Mouse (Mus musculus): ENCODE data around the gene Rora. TPM values are rescaled to one million over a fixed set of nuclear protein-coding genes. Genes with fewer than 3 reads are reported as not detected.
A peak's percentile ranks its signal among the peaks of the same experiment; 100 is the strongest.

The Rora gene
- polyA plus RNA-seq, 1 experiment from 2014 or later, result 6.1 TPM

GRCm38 (mm10) chr9:68791982-68792540 is 138.5 kb downstream of the Rora start:
- no peaks in the 10 kb centered on the region for H3K9me3 ChIP-seq
- H3K27me3 ChIP-seq (replicated peaks), result no peaks in the 10 kb centered on the region
- no peak overlapping the region for H3K4me3 ChIP-seq
- H3K27ac ChIP-seq (replicated peaks), result no peak overlapping the region
- H3K4me2 ChIP-seq, result peak overlapping the region; percentile 33
- WGBS, result 70% methylated on average over 16 of the region's 16 CpGs
- H3K36me3 ChIP-seq, result no peaks in the 10 kb centered on the region
- no peak overlapping the region for H3K9ac ChIP-seq
- no peak for ATAC-seq (ENCODE audit: extremely low read depth, insufficient number of reproducible peaks, low FRiP score, low TSS enrichment)
- H3K4me1 ChIP-seq, result peaks cover 7% of the 10 kb centered on the region

GRCm38 (mm10) chr9:68795314-68795713 is 141.7 kb downstream of the Rora start:
- Histone ChIP-seq H3K4me1 (peaks cover 7% of the 10 kb centered on the region), H3K27ac (replicated peaks) (no peak overlapping the region), H3K36me3 (no peaks in the 10 kb centered on the region), H3K9ac (no peak overlapping the region), H3K27me3 (replicated peaks) (no peaks in the 10 kb centered on the region), H3K4me3 (no peak overlapping the region), H3K4me2 (no peak overlapping the region), H3K9me3 (no peaks in the 10 kb centered on the region)
- WGBS, result 85% methylated on average over 13 of the region's 13 CpGs
- no peak for ATAC-seq (ENCODE audit: extremely low read depth, insufficient number of reproducible peaks, low FRiP score, low TSS enrichment)

- 68% methylated on average over 4 of the region's 4 CpGs for WGBS
These were observed 144.6 kb downstream of the Rora start for GRCm38 (mm10) chr9:68798221-68798620.

GRCm38 (mm10) chr9:68799065-68799464 is 145.5 kb downstream of the Rora start:
- Histone ChIP-seq H3K36me3 (no peaks in the 10 kb centered on the region), H3K4me1 (peaks cover 4% of the 10 kb centered on the region), H3K9me3 (no peaks in the 10 kb centered on the region; the same call in 1 of the 2 replicates), H3K4me2 (no peak overlapping the region), H3K27me3 (replicated peaks) (no peaks in the 10 kb centered on the region), H3K9ac (no peak overlapping the region), H3K27ac (replicated peaks) (no peak overlapping the region), H3K4me3 (no peak overlapping the region)
- no peak for ATAC-seq (ENCODE audit: extremely low read depth, insufficient number of reproducible peaks, low FRiP score, low TSS enrichment)
- WGBS, result 75% methylated on average over 6 of the region's 6 CpGs

More at GRCm38 (mm10) chr9:68798221-68798620, 144.6 kb downstream of the Rora start:
- Histone ChIP-seq H3K36me3 (no peaks in the 10 kb centered on the region), H3K27ac (replicated peaks) (no peak overlapping the region), H3K4me3 (no peak overlapping the region), H3K27me3 (replicated peaks) (no peaks in the 10 kb centered on the region), H3K9me3 (no peaks in the 10 kb centered on the region; the same call in 1 of the 2 replicates), H3K9ac (no peak overlapping the region), H3K4me1 (no peaks in the 10 kb centered on the region), H3K4me2 (no peak overlapping the region)
- no peak for ATAC-seq (ENCODE audit: extremely low read depth, insufficient number of reproducible peaks, low FRiP score, low TSS enrichment)

- peaks cover 25% of the 10 kb centered on the region for H3K4me1 ChIP-seq
- H3K4me2 ChIP-seq, result no peak overlapping the region
- no peak overlapping the region for H3K27ac ChIP-seq (replicated peaks)
- no peaks in the 10 kb centered on the region for H3K36me3 ChIP-seq
- H3K9ac ChIP-seq, result no peak overlapping the region
- ATAC-seq (ENCODE audit: extremely low read depth, insufficient number of reproducible peaks, low FRiP score, low TSS enrichment), result no peak
- H3K9me3 ChIP-seq, result no peaks in the 10 kb centered on the region; the same call in 1 of the 2 replicates
- 25% methylated on average over 6 of the region's 6 CpGs for WGBS
- 0 out of 2 replicates have a peak, but pooled peaks cover 2% of the 10 kb centered on the region for H3K27me3 ChIP-seq (replicated peaks)
- no peak overlapping the region for H3K4me3 ChIP-seq
These were observed 150.6 kb downstream of the Rora start for GRCm38 (mm10) chr9:68804229-68804628.

GRCm38 (mm10) chr9:68805776-68806175 is 152.2 kb downstream of the Rora start:
- no peaks in the 10 kb centered on the region; the same call in 1 of the 2 replicates for H3K9me3 ChIP-seq
- H3K4me1 ChIP-seq, result peaks cover 25% of the 10 kb centered on the region
- WGBS, result 53% methylated on average over 5 of the region's 5 CpGs
- peak overlapping the region; percentile 60 for H3K4me2 ChIP-seq
- peak overlapping the region; percentile 3; the same call in 1 of the 2 replicates for H3K9ac ChIP-seq
- 0 out of 2 replicates have a peak, but pooled peaks cover 2% of the 10 kb centered on the region for H3K27me3 ChIP-seq (replicated peaks)
- H3K27ac ChIP-seq (replicated peaks), result no peak overlapping the region
- ATAC-seq (ENCODE audit: extremely low read depth, insufficient number of reproducible peaks, low FRiP score, low TSS enrichment), result no peak
- peak overlapping the region; percentile 30; the same call in 1 of the 2 replicates for H3K4me3 ChIP-seq
- H3K36me3 ChIP-seq, result no peaks in the 10 kb centered on the region

GRCm38 (mm10) chr9:68807735-68808134 is 154.1 kb downstream of the Rora start:
- ATAC-seq (ENCODE audit: extremely low read depth, insufficient number of reproducible peaks, low FRiP score, low TSS enrichment), result no peak
- Histone ChIP-seq H3K9ac (no peak overlapping the region), H3K4me1 (peaks cover 32% of the 10 kb centered on the region), H3K4me3 (no peak overlapping the region), H3K27ac (replicated peaks) (no peak overlapping the region), H3K36me3 (no peaks in the 10 kb centered on the region), H3K27me3 (replicated peaks) (0 out of 2 replicates have a peak, but pooled peaks cover 2% of the 10 kb centered on the region), H3K9me3 (no peaks in the 10 kb centered on the region), H3K4me2 (no peak overlapping the region)
- WGBS, result 83% methylated on average over 2 of the region's 2 CpGs

- H3K9me3 ChIP-seq, result no peaks in the 10 kb centered on the region
- no peaks in the 10 kb centered on the region for H3K36me3 ChIP-seq
- 77% methylated on average over 5 of the region's 5 CpGs for WGBS
- H3K27ac ChIP-seq (replicated peaks), result no peak overlapping the region
- ATAC-seq (ENCODE audit: extremely low read depth, insufficient number of reproducible peaks, low FRiP score, low TSS enrichment), result no peak
- no peak overlapping the region for H3K4me2 ChIP-seq
- peaks cover 35% of the 10 kb centered on the region for H3K4me1 ChIP-seq
- no peak overlapping the region for H3K4me3 ChIP-seq
- 0 out of 2 replicates have a peak, but pooled peaks cover 2% of the 10 kb centered on the region for H3K27me3 ChIP-seq (replicated peaks)
- no peak overlapping the region for H3K9ac ChIP-seq
These were observed 155.9 kb downstream of the Rora start for GRCm38 (mm10) chr9:68809536-68809935.

GRCm38 (mm10) chr9:68814723-68815122 is 161.1 kb downstream of the Rora start:
- Histone ChIP-seq H3K27ac (replicated peaks) (no peak overlapping the region), H3K9ac (no peak overlapping the region), H3K4me3 (no peak overlapping the region), H3K27me3 (replicated peaks) (no peaks in the 10 kb centered on the region), H3K36me3 (no peaks in the 10 kb centered on the region), H3K9me3 (no peaks in the 10 kb centered on the region), H3K4me1 (peaks cover 19% of the 10 kb centered on the region), H3K4me2 (no peak overlapping the region)
- 95% methylated on average over 1 of the region's 1 CpGs for WGBS
- no peak for ATAC-seq (ENCODE audit: extremely low read depth, insufficient number of reproducible peaks, low FRiP score, low TSS enrichment)

GRCm38 (mm10) chr9:68815877-68816276 is 162.3 kb downstream of the Rora start:
- H3K9ac ChIP-seq, result no peak overlapping the region

GRCm38 (mm10) chr9:68820036-68820435 is 166.4 kb downstream of the Rora start:
- Histone ChIP-seq H3K4me3 (no peak overlapping the region), H3K4me2 (no peak overlapping the region), H3K27ac (replicated peaks) (no peak overlapping the region), H3K36me3 (no peaks in the 10 kb centered on the region), H3K9me3 (no peaks in the 10 kb centered on the region), H3K4me1 (peaks cover 8% of the 10 kb centered on the region; the same call in 1 of the 2 replicates), H3K9ac (no peak overlapping the region), H3K27me3 (replicated peaks) (no peaks in the 10 kb centered on the region)
- 63% methylated on average over 4 of the region's 4 CpGs for WGBS
- ATAC-seq (ENCODE audit: extremely low read depth, insufficient number of reproducible peaks, low FRiP score, low TSS enrichment), result no peak

More at GRCm38 (mm10) chr9:68815877-68816276, 162.3 kb downstream of the Rora start:
- no peak for ATAC-seq (ENCODE audit: extremely low read depth, insufficient number of reproducible peaks, low FRiP score, low TSS enrichment)
- WGBS, result 82% methylated on average over 9 of the region's 9 CpGs
- Histone ChIP-seq H3K4me3 (no peak overlapping the region), H3K9me3 (no peaks in the 10 kb centered on the region), H3K27me3 (replicated peaks) (no peaks in the 10 kb centered on the region), H3K4me1 (peaks cover 25% of the 10 kb centered on the region), H3K4me2 (no peak overlapping the region), H3K27ac (replicated peaks) (no peak overlapping the region), H3K36me3 (no peaks in the 10 kb centered on the region)

- ATAC-seq (ENCODE audit: extremely low read depth, insufficient number of reproducible peaks, low FRiP score, low TSS enrichment), result no peak
These were observed 166.9 kb downstream of the Rora start for GRCm38 (mm10) chr9:68820478-68820877.

More at GRCm38 (mm10) chr9:68820478-68820877, 166.9 kb downstream of the Rora start:
- Histone ChIP-seq H3K27me3 (replicated peaks) (no peaks in the 10 kb centered on the region), H3K27ac (replicated peaks) (no peak overlapping the region), H3K9ac (no peak overlapping the region), H3K9me3 (no peaks in the 10 kb centered on the region), H3K4me3 (no peak overlapping the region), H3K4me1 (peaks cover 8% of the 10 kb centered on the region; the same call in 1 of the 2 replicates), H3K4me2 (no peak overlapping the region), H3K36me3 (no peaks in the 10 kb centered on the region)

Data from heart, embryonic 13.5 days (tissue).